Mouse (Mus musculus) thymus, adult 2 months (tissue): ENCODE measurements at regions not wholly inside any gene's neighbourhood (a gene's known extent, or its start where the extent isn't known, plus 50 kb on each side); places are given as distances from the start of the nearest gene placed in this dataset.

ENCODE experiments used
- CTCF ChIP-seq: fragments of 200-500 bp; IDR thresholded peaks from 2 replicates; pipeline ENCODE4 v1.5.1; 2012; ENCODE audit warnings: mild to moderate bottlenecking, control low read depth, low read length, moderate library complexity, borderline replicate concordance; ENCODE audit not compliant: control insufficient read depth, poor library complexity, insufficient read depth; ENCODE audit errors: extremely low read depth
- POLR2A ChIP-seq: fragments of 200-500 bp; IDR thresholded peaks from 2 replicates; pipeline ENCODE4 v1.6.1; 2012; ENCODE audit warnings: mild to moderate bottlenecking, low read length, control low read depth, moderate library complexity; ENCODE audit not compliant: control insufficient read depth, poor library complexity, insufficient read depth; ENCODE audit errors: extremely low read depth

DNA sequence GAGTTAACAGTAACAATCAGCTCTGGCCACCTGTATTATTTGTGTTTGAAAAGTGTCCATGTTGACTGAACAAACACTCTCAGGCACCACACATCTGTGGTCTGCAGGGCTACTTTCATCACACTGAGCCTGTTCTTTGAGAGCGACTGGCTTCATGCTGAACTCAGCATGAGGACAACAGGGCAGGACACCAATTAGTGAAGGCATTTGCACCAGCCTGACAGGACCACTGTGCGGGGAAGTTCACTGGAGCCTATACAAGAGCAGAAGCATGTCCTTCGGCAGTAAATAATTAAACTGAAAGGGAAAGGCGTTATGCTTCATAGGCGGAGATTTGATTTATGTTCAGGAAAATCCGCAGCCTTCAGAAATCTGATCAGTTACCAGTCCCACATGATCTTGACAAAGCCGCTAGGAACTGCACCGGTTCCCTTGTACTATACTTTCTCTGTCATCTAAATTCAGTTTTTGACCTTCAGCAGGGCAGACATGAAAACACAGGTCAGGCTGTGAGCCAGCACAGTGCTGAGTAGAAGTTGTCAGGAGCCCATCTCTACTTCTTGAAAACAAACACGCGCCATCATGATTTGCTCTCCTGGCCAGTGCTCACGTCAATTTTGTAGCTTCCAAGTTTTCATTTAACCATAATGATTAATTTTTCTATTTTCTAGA is 166.1 kb upstream of the Slc7a11 start:
- TF ChIP-seq POLR2A (no peak), CTCF (no peak)
